Mouse (Mus musculus) hindbrain, embryonic 14.5 days (tissue): ENCODE results near the gene Pitpnm1. TPM values are rescaled to one million over a fixed set of nuclear protein-coding genes. Genes with fewer than 3 reads are reported as not detected.
"Not testable (repeated sequence)": the region's sequence is repeated elsewhere in the genome, so short reads cannot be mapped to it uniquely, and the experiment has no call there.

Source experiments
- ATAC-seq: fragments of 200-750 bp; cut with Nextera tagmentation; 2 replicates; pipeline ENCODE4 v1.8.0; 2017; ENCODE audit warnings: moderate number of reproducible peaks, mild to moderate bottlenecking, moderate TSS enrichment, moderate library complexity; ENCODE audit not compliant: low FRiP score
- DNase-seq: peaks from one replicate; pipeline ENCODE4 v3.0.0-alpha.2; 2015; ENCODE audit warnings: low spot score
- H3K27ac ChIP-seq: fragments of 300-500 bp; sonication (generic); 2 replicates; pipeline ENCODE4 v1.5.1; 2014; ENCODE audit warnings: mild to moderate bottlenecking, moderate library complexity
- H3K27me3 ChIP-seq: fragments of 300-500 bp; sonication (generic); 2 replicates; pipeline ENCODE4 v1.6.1; 2014; ENCODE audit warnings: mild to moderate bottlenecking, low read length, mixed read lengths; ENCODE audit not compliant: control insufficient read depth, insufficient read depth
- H3K36me3 ChIP-seq: fragments of 300-500 bp; sonication (generic); replicated peaks from 2 replicates; pipeline ENCODE4 v1.6.1; 2014; ENCODE audit not compliant: control insufficient read depth, insufficient read depth
- H3K4me1 ChIP-seq: fragments of 300-500 bp; sonication (generic); replicated peaks from 2 replicates; pipeline ENCODE4 v1.6.1; 2014; ENCODE audit warnings: antibody characterized with exemption, low read length, mixed read lengths; ENCODE audit not compliant: control insufficient read depth, insufficient read depth
- H3K4me2 ChIP-seq: fragments of 300-500 bp; sonication (generic); replicated peaks from 2 replicates; pipeline ENCODE4 v1.6.1; 2014; ENCODE audit warnings: mild to moderate bottlenecking, moderate library complexity
- H3K4me3 ChIP-seq: fragments of 300-500 bp; sonication (generic); replicated peaks from 2 replicates; pipeline ENCODE4 v1.5.1; 2014; ENCODE audit warnings: mild to moderate bottlenecking, low read length
- H3K9ac ChIP-seq: fragments of 300-500 bp; sonication (generic); 2 replicates; pipeline ENCODE4 v1.6.1; 2014
- H3K9me3 ChIP-seq: fragments of 300-500 bp; sonication (generic); 2 replicates; pipeline ENCODE4 v1.6.1; 2016; ENCODE audit warnings: low read length; ENCODE audit not compliant: control insufficient read depth
- WGBS: fragments of 180-500 bp; shearing (Covaris S2); extraction: QIAGEN DNeasy Blood & Tissue Kit; methylation state at CpG from one replicate; pipeline ENCODE4 v1.1.7; 2014; 5-methylcytosine and 5-hydroxymethylcytosine counted together
- polyA plus RNA-seq: library from polyadenylated mRNA; unstranded; fragments of >200 nt; fragmentation: Nextera tagmentation; extraction: Ambion mirVana; gene quantifications from 2 replicates; pipeline ENCODE4 v1.2.1, GENCODE M21; 2014

The Pitpnm1 gene
- polyA plus RNA-seq, 1 experiment from 2014 or later: 70.0 TPM

DNA sequence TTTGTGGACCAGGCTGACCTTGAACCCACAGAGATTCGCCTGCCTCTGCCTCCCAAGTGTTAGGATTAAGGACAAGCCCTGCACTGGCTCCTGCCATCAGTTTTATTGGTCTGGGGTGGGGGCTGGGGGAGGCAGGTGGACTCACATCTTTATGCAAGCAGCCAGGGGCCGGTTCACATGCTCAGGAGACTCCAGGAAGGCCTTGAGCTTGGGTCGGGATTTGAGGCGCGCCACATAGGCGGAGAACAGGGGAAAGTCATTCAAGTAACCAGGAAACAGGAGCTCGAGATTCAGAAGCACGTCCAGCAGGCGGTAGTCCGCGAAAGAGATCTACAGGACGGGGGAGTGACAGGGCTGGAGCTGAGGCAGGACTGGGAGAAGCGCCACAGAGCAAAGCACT, 42.4 kb upstream of the Pitpnm1 start:
- no peak overlapping the region for H3K4me2 ChIP-seq
- no peaks in the 10 kb centered on the region for H3K27me3 ChIP-seq
- H3K4me1 ChIP-seq: no peaks in the 10 kb centered on the region
- WGBS: 86% methylated on average over 13 of the region's 13 CpGs
- no peaks in the 10 kb centered on the region for H3K9me3 ChIP-seq
- no peak overlapping the region for H3K9ac ChIP-seq
- no peak overlapping the region for H3K4me3 ChIP-seq
- DNase-seq (no peak), ATAC-seq (no peak)
- H3K36me3 ChIP-seq: no peaks in the 10 kb centered on the region
- H3K27ac ChIP-seq: no peak overlapping the region

- no peak overlapping the region for H3K9ac ChIP-seq
- no peak overlapping the region for H3K4me2 ChIP-seq
- ATAC-seq (no peak), DNase-seq (no peak)
- no peak overlapping the region for H3K4me3 ChIP-seq
- H3K9me3 ChIP-seq: no peaks in the 10 kb centered on the region
- H3K27ac ChIP-seq: no peak overlapping the region
- 96% methylated on average over 7 of the region's 7 CpGs for WGBS
- no peaks in the 10 kb centered on the region for H3K36me3 ChIP-seq
- no peaks in the 10 kb centered on the region for H3K4me1 ChIP-seq
- H3K27me3 ChIP-seq: no peaks in the 10 kb centered on the region
Observed at GRCm38 (mm10) chr19:4057962-4058361, 41.8 kb upstream of the Pitpnm1 start.

GRCm38 (mm10) chr19:4058581-4058980, 41.2 kb upstream of the Pitpnm1 start:
- no peak for ATAC-seq

GRCm38 (mm10) chr19:4059069-4059740, 40.6 kb upstream of the Pitpnm1 start, which contains the start of gene Gstp3:
Gene Gstp3 (minus strand): TSS chr19:4059569.
- no peak within 1 kb of the TSS for H3K9ac ChIP-seq
- no peak within 1 kb of the TSS for H3K27ac ChIP-seq
- no peaks in the 10 kb centered on the region for H3K36me3 ChIP-seq
- no peaks in the 10 kb centered on the region for H3K9me3 ChIP-seq
- DNase-seq (no peak), ATAC-seq (no peak)
- H3K4me3 ChIP-seq: no peak within 1 kb of the TSS
- 84% methylated on average over 15 of the region's 15 CpGs for WGBS
- no peaks in the 10 kb centered on the region for H3K4me1 ChIP-seq
- H3K27me3 ChIP-seq: no peaks in the 10 kb centered on the region
- H3K4me2 ChIP-seq: no peak within 1 kb of the TSS

More at GRCm38 (mm10) chr19:4058581-4058980, 41.2 kb upstream of the Pitpnm1 start:
- H3K4me2 ChIP-seq: no peak overlapping the region
- no peaks in the 10 kb centered on the region for H3K9me3 ChIP-seq
- no peak for DNase-seq
- WGBS: 88% methylated on average over 5 of the region's 5 CpGs
- no peaks in the 10 kb centered on the region for H3K36me3 ChIP-seq
- no peaks in the 10 kb centered on the region for H3K27me3 ChIP-seq
- H3K4me1 ChIP-seq: no peaks in the 10 kb centered on the region
- no peak overlapping the region for H3K4me3 ChIP-seq
- no peak overlapping the region for H3K27ac ChIP-seq
- no peak overlapping the region for H3K9ac ChIP-seq

GRCm38 (mm10) chr19:4060044-4060898, 39.5 kb upstream of the Pitpnm1 start:
- not testable (repeated sequence) for DNase-seq, H3K27me3 ChIP-seq, H3K4me1 ChIP-seq, ATAC-seq, H3K36me3 ChIP-seq, H3K4me2 ChIP-seq, H3K9me3 ChIP-seq, H3K9ac ChIP-seq, H3K4me3 ChIP-seq, H3K27ac ChIP-seq
- WGBS: 87% methylated on average over 8 of the region's 8 CpGs

DNA sequence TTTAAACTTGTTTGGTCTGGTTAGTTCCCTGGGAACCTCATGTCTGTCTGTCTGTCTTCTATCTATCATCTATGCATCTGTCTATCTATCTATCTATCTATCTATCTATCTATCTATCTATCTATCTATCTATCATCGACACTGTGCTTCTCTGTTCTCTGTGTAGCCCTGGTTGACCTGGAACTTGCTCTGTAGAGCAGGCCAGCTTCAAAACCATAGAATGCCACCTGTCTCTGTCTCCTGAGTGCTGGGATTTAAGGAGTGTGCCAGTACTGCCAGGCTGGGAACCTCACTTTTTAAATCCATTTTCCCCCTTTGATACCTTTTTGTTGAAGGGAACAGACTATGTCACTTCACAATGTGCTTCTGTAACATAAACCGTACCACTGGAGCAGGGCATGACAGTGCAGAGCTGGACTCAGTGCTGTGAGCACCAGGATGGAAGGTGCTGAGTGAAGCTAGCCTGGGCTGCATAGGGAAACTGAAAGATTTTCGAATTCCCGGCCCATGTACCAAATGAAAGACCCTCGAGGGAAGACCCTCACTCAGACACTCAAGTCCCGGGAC, 38.8 kb upstream of the Pitpnm1 start:
- Histone ChIP-seq H3K36me3 (no peaks in the 10 kb centered on the region), H3K4me1 (no peaks in the 10 kb centered on the region), H3K27ac (no peak overlapping the region), H3K9ac (no peak overlapping the region), H3K4me2 (no peak overlapping the region), H3K4me3 (no peak overlapping the region), H3K9me3 (no peaks in the 10 kb centered on the region), H3K27me3 (no peaks in the 10 kb centered on the region)
- DNase-seq (no peak), ATAC-seq (no peak)
- 83% methylated on average over 5 of the region's 6 CpGs for WGBS

- 100% methylated on average over 2 of the region's 4 CpGs for WGBS
Observed at GRCm38 (mm10) chr19:4063357-4063756, 36.4 kb upstream of the Pitpnm1 start.

DNA sequence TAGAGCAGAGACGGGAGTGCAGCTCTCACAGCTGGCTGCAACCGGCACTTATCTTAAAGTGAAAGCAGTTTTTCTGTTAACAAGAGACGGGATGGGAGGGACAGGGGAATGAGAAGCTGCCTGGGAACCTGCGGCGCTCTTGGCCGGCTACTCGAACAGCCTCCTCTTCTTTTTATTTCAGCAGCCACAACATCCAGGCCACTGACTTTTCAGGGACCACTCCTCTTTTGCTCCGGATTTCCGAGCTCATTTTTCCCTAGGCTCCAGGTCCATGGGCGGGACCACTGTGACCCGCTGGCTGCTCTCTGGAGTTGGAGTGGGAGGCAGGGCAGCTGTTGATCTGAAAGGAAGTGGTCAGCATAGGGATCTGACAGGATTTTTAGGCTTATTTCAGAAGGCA, 35.3 kb upstream of the Pitpnm1 start:
- not testable (repeated sequence) for H3K9me3 ChIP-seq, H3K4me2 ChIP-seq, H3K27me3 ChIP-seq, H3K4me3 ChIP-seq, ATAC-seq, H3K9ac ChIP-seq, H3K27ac ChIP-seq, H3K4me1 ChIP-seq, H3K36me3 ChIP-seq, DNase-seq
- 51% methylated on average over 4 of the region's 11 CpGs for WGBS

More at GRCm38 (mm10) chr19:4063357-4063756, 36.4 kb upstream of the Pitpnm1 start:
- H3K9me3 ChIP-seq, H3K36me3 ChIP-seq, H3K4me3 ChIP-seq, H3K4me1 ChIP-seq, DNase-seq, ATAC-seq, H3K9ac ChIP-seq, H3K27ac ChIP-seq, H3K27me3 ChIP-seq, H3K4me2 ChIP-seq: not testable (repeated sequence)

DNA sequence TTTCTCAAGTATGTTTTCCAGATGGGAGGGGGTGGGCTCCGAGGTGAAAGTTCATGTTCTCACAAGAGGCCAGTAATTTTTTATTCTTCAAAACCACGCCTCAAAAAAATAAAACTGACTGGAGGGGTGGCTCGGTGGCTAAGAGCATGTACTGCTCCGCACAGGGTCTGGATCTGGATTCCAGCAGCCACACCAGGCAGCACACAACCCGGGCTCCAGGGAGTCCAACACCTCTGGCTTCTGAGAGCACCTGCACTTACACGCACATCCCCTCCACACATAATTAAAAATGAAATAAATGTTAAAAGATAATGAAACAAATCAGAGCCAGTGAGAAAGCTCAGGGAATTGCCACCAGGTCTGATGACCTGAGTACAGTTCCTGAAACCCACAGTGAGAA, 33.5 kb upstream of the Pitpnm1 start:
- WGBS: 88% methylated on average over 6 of the region's 6 CpGs
- H3K4me1 ChIP-seq: no peaks in the 10 kb centered on the region
- no peak overlapping the region for H3K4me2 ChIP-seq
- no peaks in the 10 kb centered on the region for H3K36me3 ChIP-seq
- no peak overlapping the region for H3K9ac ChIP-seq
- no peak overlapping the region for H3K4me3 ChIP-seq
- ATAC-seq (no peak), DNase-seq (no peak)
- H3K27ac ChIP-seq: no peak overlapping the region
- no peaks in the 10 kb centered on the region for H3K27me3 ChIP-seq
- no peaks in the 10 kb centered on the region for H3K9me3 ChIP-seq
